ENCODE assay signal across 25 mouse cellular contexts in the genomic region with DNA sequence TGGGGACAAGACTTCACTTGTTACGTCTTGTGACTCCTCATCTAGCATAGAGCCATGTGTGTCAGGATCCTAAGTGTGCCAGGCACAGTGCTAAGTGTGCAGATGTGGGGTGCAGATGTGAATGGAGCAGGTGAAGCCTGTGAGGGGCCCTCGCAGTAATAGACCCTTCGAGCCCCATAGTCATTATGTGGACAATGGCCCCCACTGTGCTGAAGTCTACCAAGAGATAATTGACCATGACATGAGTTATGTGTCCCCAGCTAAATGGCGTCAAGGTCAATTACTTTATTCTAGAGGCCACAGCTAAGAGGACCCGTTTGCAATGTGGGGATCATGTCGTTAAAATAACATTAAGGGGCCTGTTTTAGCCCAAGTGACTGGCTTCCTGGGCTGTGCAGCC.
A peak's percentile ranks its signal among the peaks of the same experiment; 100 is the strongest.
DNase-seq lines count a peak whose midpoint lies in the region; ATAC-seq lines count a peak whose summit lies in the region.
"Had no signal": no experiment of that assay in that cellular context is flagged by ENCODE, and none has a peak within 500 bp of the region (broad histone marks: within the 10 kb centered on the region; RNA-seq: fewer than 3 reads in every experiment).

No protein-coding gene starts in this region.

- no peak overlapping the region for H3K4me2 ChIP-seq in hindbrain, embryonic 11.5 days (replicated peaks; ENCODE audit: low read depth, low read length)
- no peak overlapping the region for H3K4me2 ChIP-seq in neural tube, embryonic 15.5 days
- H3K4me2 ChIP-seq: embryonic facial prominence, embryonic 15.5 days; heart, embryonic 11.5 days; hindbrain, embryonic 13.5 days; limb, embryonic 15.5 days; lung, embryonic 14.5 days; stomach, embryonic 15.5 days had no signal

- ATAC-seq in hindbrain, embryonic 11.5 days (ENCODE audit: low FRiP score) = peak; percentile 72; the same call in 1 of the 2 replicates
- no peak for ATAC-seq in neural tube, embryonic 15.5 days (ENCODE audit: low FRiP score)
- ATAC-seq: forebrain, embryonic 16.5 days had no signal

- H3K4me1 ChIP-seq in hindbrain, embryonic 11.5 days (replicated peaks; ENCODE audit: control insufficient read depth, insufficient read depth, low read length) = no peaks in the 10 kb centered on the region
- H3K4me1 ChIP-seq in hindbrain, embryonic 10.5 days (replicated peaks) = peaks cover 6% of the 10 kb centered on the region; the same call in 1 of the 2 replicates
- peaks cover 6% of the 10 kb centered on the region; the same call in 1 of the 2 replicates for H3K4me1 ChIP-seq in neural tube, embryonic 15.5 days
- H3K4me1 ChIP-seq: embryonic facial prominence, embryonic 15.5 days; megakaryocyte, embryonic 14.5 days; stomach, embryonic 15.5 days had no signal

- 31% methylated on average over 6 of the region's 6 CpGs for WGBS in hindbrain, embryonic 11.5 days
- 50% methylated on average over 6 of the region's 6 CpGs for WGBS in hindbrain, embryonic 10.5 days
- 16% methylated on average over 6 of the region's 6 CpGs for WGBS in neural tube, embryonic 15.5 days

- no peaks in the 10 kb centered on the region for H3K27me3 ChIP-seq in hindbrain, embryonic 11.5 days (ENCODE audit: control insufficient read depth, insufficient read depth, low read length)
- H3K27me3 ChIP-seq in hindbrain, embryonic 10.5 days (ENCODE audit: insufficient read depth, poor library complexity, severe bottlenecking) = no peaks in the 10 kb centered on the region
- H3K27me3 ChIP-seq in neural tube, embryonic 15.5 days (replicated peaks) = 0 out of 2 replicates have a peak, but pooled peaks cover 3% of the 10 kb centered on the region
- H3K27me3 ChIP-seq: hindbrain, embryonic 13.5 days; megakaryocyte, embryonic 14.5 days; stomach, embryonic 15.5 days had no signal

- peak; percentile 8 for DNase-seq in hindbrain, embryonic 11.5 days (ENCODE audit: low spot score)
- DNase-seq in hindbrain, embryonic 10.5 days (ENCODE audit: low spot score) = no peak
- DNase-seq in neural tube, embryonic 10.5 days (ENCODE audit: extremely low spot score, low spot score) = peak; percentile 32
- DNase-seq in mesoderm, embryonic 11.5 days (ENCODE audit: low read depth, low spot score) = peak; percentile 75
- DNase-seq in gastrocnemius, postnatal 36 days = no peak
- DNase-seq in left cerebral cortex, postnatal 25 days (ENCODE audit: low spot score in 2 of 2) = no peak
- no peak for DNase-seq in cerebellum, postnatal 4 days (ENCODE audit: low spot score in 2 of 2)
- DNase-seq: adrenal gland, postnatal 10 days; cerebellum, adult 8-10 months; cerebellum, postnatal 36 days; kidney, adult 8-10 months; layer of hippocampus, adult 9-11 months; lung, embryonic 14.5 days; right cerebral cortex, adult 18-20 months; right cerebral cortex, postnatal 4 days; thymus, postnatal 25 days had no signal

- intact Hi-C loops in gastrocnemius, postnatal 36 days (cut with DNase I) = no loop called here
- intact Hi-C loops in left cerebral cortex, postnatal 25 days (cut with DNase I) = no loop called here

- H3K27ac ChIP-seq in hindbrain, embryonic 11.5 days (ENCODE audit: low read depth, low read length) = no peak overlapping the region
- H3K27ac ChIP-seq in hindbrain, embryonic 10.5 days = no peak overlapping the region
- H3K27ac ChIP-seq in neural tube, embryonic 15.5 days (replicated peaks) = no peak overlapping the region
- H3K27ac ChIP-seq: embryonic facial prominence, embryonic 15.5 days; hindbrain, embryonic 13.5 days; limb, embryonic 15.5 days; liver, embryonic 14.5 days; stomach, embryonic 15.5 days had no signal

- no peak overlapping the region for H3K9ac ChIP-seq in hindbrain, embryonic 11.5 days (ENCODE audit: low read depth, low read length)
- H3K9ac ChIP-seq in neural tube, embryonic 15.5 days (replicated peaks) = no peak overlapping the region
- H3K9ac ChIP-seq: embryonic facial prominence, embryonic 15.5 days; hindbrain, embryonic 13.5 days; limb, embryonic 15.5 days; liver, embryonic 14.5 days; lung, embryonic 14.5 days; stomach, embryonic 15.5 days had no signal

- no peaks in the 10 kb centered on the region for H3K36me3 ChIP-seq in hindbrain, embryonic 11.5 days (ENCODE audit: control insufficient read depth, insufficient read depth, low read length)
- no peaks in the 10 kb centered on the region for H3K36me3 ChIP-seq in hindbrain, embryonic 10.5 days
- H3K36me3 ChIP-seq in neural tube, embryonic 15.5 days = no peaks in the 10 kb centered on the region
- H3K36me3 ChIP-seq: embryonic facial prominence, embryonic 15.5 days; hindbrain, embryonic 13.5 days; limb, embryonic 15.5 days; stomach, embryonic 15.5 days had no signal

- H3K4me3 ChIP-seq in hindbrain, embryonic 11.5 days (ENCODE audit: low read depth, low read length) = no peak overlapping the region
- H3K4me3 ChIP-seq in hindbrain, embryonic 10.5 days = no peak overlapping the region
- no peak overlapping the region for H3K4me3 ChIP-seq in neural tube, embryonic 15.5 days (replicated peaks)
- H3K4me3 ChIP-seq: embryonic facial prominence, embryonic 15.5 days; hindbrain, embryonic 13.5 days; limb, embryonic 15.5 days; megakaryocyte, embryonic 14.5 days; stomach, embryonic 15.5 days had no signal

- H3K9me3 ChIP-seq in hindbrain, embryonic 11.5 days (ENCODE audit: control insufficient read depth, low read length) = no peaks in the 10 kb centered on the region
- no peaks in the 10 kb centered on the region for H3K9me3 ChIP-seq in hindbrain, embryonic 10.5 days
- H3K9me3 ChIP-seq in neural tube, embryonic 15.5 days (replicated peaks) = no peaks in the 10 kb centered on the region
- H3K9me3 ChIP-seq: embryonic facial prominence, embryonic 15.5 days; hindbrain, embryonic 13.5 days; limb, embryonic 15.5 days; stomach, embryonic 15.5 days had no signal

Comparison
In these comparisons a context has a peak if more than half of its experiments do, and no peak if none do; other contexts are left out.
1. DNase-seq: peak in hindbrain, embryonic 11.5 days (single experiment), neural tube, embryonic 10.5 days (single experiment) and mesoderm, embryonic 11.5 days (single experiment); none in hindbrain, embryonic 10.5 days (single experiment), gastrocnemius, postnatal 36 days (0 of 2), left cerebral cortex, postnatal 25 days (0 of 2) and cerebellum, postnatal 4 days (0 of 2).